Mouse (Mus musculus): ENCODE data around the gene Exoc6b. TPM values are rescaled to one million over a fixed set of nuclear protein-coding genes. Genes with fewer than 3 reads are reported as not detected.

Gene Exoc6b
- total RNA-seq, 2 experiments from 2014 or later: 42.7 to 55.3 TPM

- DNase-seq (ENCODE audit: low spot score in 2 of 2): peak; percentile 12 to 31
These were observed 481.7 kb downstream of the Exoc6b start for GRCm38 (mm10) chr6:84587471-84588101.

- peak in 1 of 2 experiments; percentile 2 for DNase-seq (ENCODE audit: low spot score in 2 of 2)
These were observed 482.6 kb downstream of the Exoc6b start for GRCm38 (mm10) chr6:84586551-84587200.

- peak in 1 of 2 experiments; percentile 2 for DNase-seq (ENCODE audit: low spot score in 2 of 2)
These were observed 483.5 kb downstream of the Exoc6b start for GRCm38 (mm10) chr6:84585686-84586300.

- DNase-seq (ENCODE audit: low spot score in 2 of 2): peak in 1 of 2 experiments; percentile 2
These were observed 484.3 kb downstream of the Exoc6b start for GRCm38 (mm10) chr6:84584783-84585685.

GRCm38 (mm10) chr6:84583841-84584782 is 485.2 kb downstream of the Exoc6b start:
- DNase-seq (ENCODE audit: low spot score in 2 of 2): no peak

- DNase-seq (ENCODE audit: low spot score in 2 of 2): peak in 1 of 2 experiments; percentile 64
These were observed 485.9 kb downstream of the Exoc6b start for GRCm38 (mm10) chr6:84583371-84583770.

- no peak for DNase-seq (ENCODE audit: low spot score in 2 of 2)
These were observed 486.5 kb downstream of the Exoc6b start for GRCm38 (mm10) chr6:84582826-84583225.

- no peak for DNase-seq (ENCODE audit: low spot score in 2 of 2)
These were observed 487.4 kb downstream of the Exoc6b start for GRCm38 (mm10) chr6:84581833-84582445.

GRCm38 (mm10) chr6:84580979-84581832 is 488.1 kb downstream of the Exoc6b start:
- DNase-seq (ENCODE audit: low spot score in 2 of 2): no peak

GRCm38 (mm10) chr6:84579508-84579907 is 489.8 kb downstream of the Exoc6b start:
- no peak for DNase-seq (ENCODE audit: low spot score in 2 of 2)

GRCm38 (mm10) chr6:84578928-84579327 is 490.4 kb downstream of the Exoc6b start:
- no peak for DNase-seq (ENCODE audit: low spot score in 2 of 2)

GRCm38 (mm10) chr6:84577898-84578297 is 491.4 kb downstream of the Exoc6b start:
- no peak for DNase-seq (ENCODE audit: low spot score in 2 of 2)

GRCm38 (mm10) chr6:84573905-84574660 is 495.2 kb downstream of the Exoc6b start:
- DNase-seq (ENCODE audit: low spot score in 2 of 2): no peak

GRCm38 (mm10) chr6:84570039-84570438 is 499.3 kb downstream of the Exoc6b start:
- DNase-seq (ENCODE audit: low spot score in 2 of 2): no peak

- no peak for DNase-seq (ENCODE audit: low spot score in 2 of 2)
These were observed 499.7 kb downstream of the Exoc6b start for GRCm38 (mm10) chr6:84569590-84569989.

GRCm38 (mm10) chr6:84568880-84569279 is 500.4 kb downstream of the Exoc6b start:
- DNase-seq (ENCODE audit: low spot score in 2 of 2): no peak
